ENCODE assay signal across 7 mouse cellular contexts in the genomic region with DNA sequence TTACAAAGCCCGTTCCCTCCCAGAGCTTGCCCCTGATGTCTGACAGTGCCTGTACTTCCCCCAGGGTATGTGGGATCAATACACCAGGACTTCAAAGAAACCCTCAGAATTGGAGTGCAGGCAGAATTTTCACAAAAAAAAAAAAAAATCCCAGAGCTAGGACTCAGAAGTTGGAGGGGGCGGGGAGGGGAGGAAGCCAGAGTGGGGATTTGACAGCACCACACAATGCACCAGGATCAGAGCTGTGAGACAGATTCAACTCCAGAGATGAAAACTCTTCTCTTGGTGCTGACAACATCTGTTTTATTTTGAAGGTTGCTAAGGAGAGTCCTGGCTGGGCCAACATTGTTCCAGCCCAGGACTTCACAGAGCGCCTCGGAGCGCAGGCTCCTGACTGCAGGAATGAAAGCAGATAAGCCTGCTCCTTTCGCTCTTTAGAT. TPM values are rescaled to one million over a fixed set of nuclear protein-coding genes. Genes with fewer than 3 reads are reported as not detected.
DNase-seq lines count a peak whose midpoint lies in the region; ATAC-seq and TF ChIP-seq lines count a peak whose summit lies in the region.

No protein-coding gene starts in this region.

- peak; percentile 34 for DNase-seq in embryonic facial prominence, embryonic 10.5 days (ENCODE audit: low spot score)
- DNase-seq in forebrain, postnatal 0 days = no peak
- no peak for DNase-seq in adrenal gland, adult 8-10 months
- no peak for DNase-seq in thymus, adult 2 months
- no peak for DNase-seq in urinary bladder, postnatal 14 days (ENCODE audit: low spot score)

- no peaks in the 10 kb centered on the region for H3K27me3 ChIP-seq in embryonic facial prominence, embryonic 10.5 days (replicated peaks; ENCODE audit: low read depth, poor library complexity, severe bottlenecking)
- H3K27me3 ChIP-seq in forebrain, postnatal 0 days (ENCODE audit: insufficient read depth, low read length) = no peaks in the 10 kb centered on the region
- no peaks in the 10 kb centered on the region for H3K27me3 ChIP-seq in hindbrain, embryonic 15.5 days
- no peaks in the 10 kb centered on the region for H3K27me3 ChIP-seq in midbrain, embryonic 16.5 days (ENCODE audit: control insufficient read depth, insufficient read depth, low read depth, low read length)
- H3K27me3 ChIP-seq in thymus, adult 2 months (ENCODE audit: control insufficient read depth, insufficient read depth, low read length) = no peaks in the 10 kb centered on the region

- peak overlapping the region; percentile 65 for H3K27ac ChIP-seq in embryonic facial prominence, embryonic 10.5 days (replicated peaks)
- 0 out of 2 replicates have a peak overlapping the region, but pooled peaks have one; percentile 29 for H3K27ac ChIP-seq in forebrain, postnatal 0 days (ENCODE audit: low read depth, low read length)
- 0 out of 2 replicates have a peak overlapping the region, but pooled peaks have one; percentile 23 for H3K27ac ChIP-seq in hindbrain, embryonic 15.5 days (replicated peaks)
- H3K27ac ChIP-seq in midbrain, embryonic 16.5 days (ENCODE audit: low read length) = peak overlapping the region; percentile 63
- no peak overlapping the region for H3K27ac ChIP-seq in thymus, adult 2 months (ENCODE audit: control insufficient read depth, insufficient read depth, low read length)

- H3K4me2 ChIP-seq in forebrain, postnatal 0 days (ENCODE audit: low read depth) = no peak overlapping the region
- H3K4me2 ChIP-seq in hindbrain, embryonic 15.5 days = no peak overlapping the region
- H3K4me2 ChIP-seq in midbrain, embryonic 16.5 days (ENCODE audit: low read length) = no peak overlapping the region

- no peak for TF ChIP-seq CTCF in forebrain, postnatal 0 days (IDR thresholded peaks at IDR 0.05; ENCODE audit: low read depth)
- TF ChIP-seq CTCF in thymus, adult 2 months (IDR thresholded peaks at IDR 0.05; ENCODE audit: borderline replicate concordance, control insufficient read depth, extremely low read depth, insufficient read depth, low read length, poor library complexity) = no peak

- H3K4me3 ChIP-seq in embryonic facial prominence, embryonic 10.5 days = no peak overlapping the region
- H3K4me3 ChIP-seq in forebrain, postnatal 0 days (ENCODE audit: low read depth, low read length) = no peak overlapping the region
- no peak overlapping the region for H3K4me3 ChIP-seq in hindbrain, embryonic 15.5 days
- no peak overlapping the region for H3K4me3 ChIP-seq in midbrain, embryonic 16.5 days (ENCODE audit: low read depth, low read length)
- H3K4me3 ChIP-seq in thymus, adult 2 months (ENCODE audit: control insufficient read depth, insufficient read depth, low read length) = no peak overlapping the region

- 38% methylated on average over 6 of the region's 6 CpGs for WGBS in embryonic facial prominence, embryonic 10.5 days
- WGBS in forebrain, postnatal 0 days = 20% methylated on average over 6 of the region's 6 CpGs
- 52% methylated on average over 6 of the region's 6 CpGs for WGBS in hindbrain, embryonic 15.5 days
- WGBS in midbrain, embryonic 16.5 days = 15% methylated on average over 6 of the region's 6 CpGs
- 94% methylated on average over 6 of the region's 6 CpGs for WGBS in thymus, adult 2 months

- no peaks in the 10 kb centered on the region for H3K9me3 ChIP-seq in embryonic facial prominence, embryonic 10.5 days
- H3K9me3 ChIP-seq in forebrain, postnatal 0 days (ENCODE audit: low read length) = no peaks in the 10 kb centered on the region
- no peaks in the 10 kb centered on the region for H3K9me3 ChIP-seq in hindbrain, embryonic 15.5 days
- no peaks in the 10 kb centered on the region for H3K9me3 ChIP-seq in midbrain, embryonic 16.5 days (replicated peaks; ENCODE audit: control insufficient read depth, low read length, poor library complexity, severe bottlenecking)

- H3K9ac ChIP-seq in forebrain, postnatal 0 days = no peak overlapping the region
- H3K9ac ChIP-seq in hindbrain, embryonic 15.5 days = no peak overlapping the region
- no peak overlapping the region for H3K9ac ChIP-seq in midbrain, embryonic 16.5 days (ENCODE audit: low read depth, low read length)

- TF ChIP-seq POLR2A in thymus, adult 2 months (IDR thresholded peaks at IDR 0.05; ENCODE audit: control insufficient read depth, extremely low read depth, insufficient read depth, low read length, poor library complexity) = no peak

- ATAC-seq in forebrain, postnatal 0 days = peak; percentile 48
- 0 out of 2 replicates have a peak, but pooled peaks have one; percentile 7 for ATAC-seq in hindbrain, embryonic 15.5 days (ENCODE audit: low FRiP score, low read depth)
- peak; percentile 80 for ATAC-seq in midbrain, embryonic 16.5 days

- peaks cover 68% of the 10 kb centered on the region for H3K4me1 ChIP-seq in embryonic facial prominence, embryonic 10.5 days
- H3K4me1 ChIP-seq in forebrain, postnatal 0 days (ENCODE audit: insufficient read depth) = no peaks in the 10 kb centered on the region
- peaks cover 19% of the 10 kb centered on the region for H3K4me1 ChIP-seq in hindbrain, embryonic 15.5 days (replicated peaks)
- peaks cover 32% of the 10 kb centered on the region for H3K4me1 ChIP-seq in midbrain, embryonic 16.5 days (ENCODE audit: control insufficient read depth, insufficient read depth, low read length)
- peaks cover 11% of the 10 kb centered on the region for H3K4me1 ChIP-seq in thymus, adult 2 months (replicated peaks; ENCODE audit: control insufficient read depth, insufficient read depth, low read length)

- H3K36me3 ChIP-seq in embryonic facial prominence, embryonic 10.5 days (replicated peaks) = peaks cover 51% of the 10 kb centered on the region
- peaks cover 4% of the 10 kb centered on the region; the same call in 1 of the 2 replicates for H3K36me3 ChIP-seq in forebrain, postnatal 0 days (ENCODE audit: insufficient read depth)
- H3K36me3 ChIP-seq in hindbrain, embryonic 15.5 days = no peaks in the 10 kb centered on the region
- no peaks in the 10 kb centered on the region for H3K36me3 ChIP-seq in midbrain, embryonic 16.5 days (ENCODE audit: control insufficient read depth, insufficient read depth, low read length)
- no peaks in the 10 kb centered on the region for H3K36me3 ChIP-seq in thymus, adult 2 months (ENCODE audit: control insufficient read depth, insufficient read depth, low read length)

RNA-seq across cellular contexts. Expression of a gene that starts 39.3 kb away (rescaled TPM):
- 3.9 and 4.1 TPM in 2 replicates for polyA plus RNA-seq in embryonic facial prominence, embryonic 10.5 days (2016; fragmentation: Nextera tagmentation; extraction: Ambion mirVana)
- 37.7 and 40.2 TPM in 2 replicates for total RNA-seq in forebrain, postnatal 0 days (2014; rRNA removed)
- polyA plus RNA-seq in forebrain, postnatal 0 days (2015; fragmentation: Nextera tagmentation; extraction: Ambion mirVana) = 2.7 and 3.2 TPM in 2 replicates
- polyA plus RNA-seq in hindbrain, embryonic 15.5 days (2015; fragmentation: Nextera tagmentation; extraction: Ambion mirVana) = 2.4 and 2.7 TPM in 2 replicates
- 2.6 and 2.9 TPM in 2 replicates for polyA plus RNA-seq in midbrain, embryonic 16.5 days (2015; fragmentation: Nextera tagmentation; extraction: Ambion mirVana)
- 10 to 100 TPM; 32.1 to 51.5 (median 39.7) TPM for total RNA-seq in adrenal gland, adult 8-10 months (2022)
- 7.9 and 8.0 TPM in 2 replicates for polyA plus RNA-seq in thymus, adult 2 months (2012; rRNA removed)

RNA-seq across cellular contexts. Expression of a gene that starts 41.5 kb away (rescaled TPM):
- 0.09 TPM in 1 of 2 replicates, not detected in the other for polyA plus RNA-seq in embryonic facial prominence, embryonic 10.5 days (2016; fragmentation: Nextera tagmentation; extraction: Ambion mirVana)
- 0.23 and 0.43 TPM in 2 replicates for total RNA-seq in forebrain, postnatal 0 days (2014; rRNA removed)
- polyA plus RNA-seq in forebrain, postnatal 0 days (2015; fragmentation: Nextera tagmentation; extraction: Ambion mirVana) = 0.11 TPM in 1 of 2 replicates, not detected in the other
- 0.05 and 0.09 TPM in 2 replicates for polyA plus RNA-seq in hindbrain, embryonic 15.5 days (2015; fragmentation: Nextera tagmentation; extraction: Ambion mirVana)
- polyA plus RNA-seq in midbrain, embryonic 16.5 days (2015; fragmentation: Nextera tagmentation; extraction: Ambion mirVana) = not detected in 2 replicates
- total RNA-seq in adrenal gland, adult 8-10 months (2022) = under 1 TPM; 0.19 to 0.46 (median 0.34) TPM
- 1.4 and 1.6 TPM in 2 replicates for polyA plus RNA-seq in thymus, adult 2 months (2012; rRNA removed)

Comparison
In these comparisons a context has a peak if more than half of its experiments do, and no peak if none do; other contexts are left out.
1. ATAC-seq: peak in every context shown above with its lines; median percentile 80 in midbrain, embryonic 16.5 days; 48 in forebrain, postnatal 0 days; 7 in hindbrain, embryonic 15.5 days.